Mouse (Mus musculus): ENCODE results near the gene Sdhaf1.
A peak's percentile ranks its signal among the peaks of the same experiment; 100 is the strongest.

The Sdhaf1 gene

GRCm38 (mm10) chr7:30324300-30324944, 727 bp upstream of the Sdhaf1 start:
- peak; percentile 83 for DNase-seq

- DNase-seq: no peak
These were observed 830 bp downstream of the Sdhaf1 start for GRCm38 (mm10) chr7:30322865-30323264.

GRCm38 (mm10) chr7:30322285-30322667, 1.4 kb downstream of the Sdhaf1 start:
- DNase-seq: peak; percentile 99

- DNase-seq: peak; percentile 80
These were observed 2.0 kb downstream of the Sdhaf1 start, which contains the start of gene E130208F15Rik for GRCm38 (mm10) chr7:30321539-30322284. Gene E130208F15Rik (plus strand): TSS chr7:30321740.

GRCm38 (mm10) chr7:30320946-30321345, 2.7 kb downstream of the Sdhaf1 start:
- no peak for DNase-seq

- DNase-seq: no peak
These were observed 5.6 kb downstream of the Sdhaf1 start for GRCm38 (mm10) chr7:30318142-30318541.

- DNase-seq: no peak
These were observed 7.9 kb downstream of the Sdhaf1 start for GRCm38 (mm10) chr7:30315559-30316529.

GRCm38 (mm10) chr7:30314721-30315155, 9.0 kb downstream of the Sdhaf1 start, which contains the start of gene Syne4:
Gene Syne4 (plus strand): TSS chr7:30314807.
- DNase-seq: no peak

GRCm38 (mm10) chr7:30313666-30314320, 9.9 kb downstream of the Sdhaf1 start:
- no peak for DNase-seq

GRCm38 (mm10) chr7:30310136-30310535, 13.6 kb downstream of the Sdhaf1 start:
- DNase-seq: no peak

- no peak for DNase-seq
These were observed 14.1 kb downstream of the Sdhaf1 start for GRCm38 (mm10) chr7:30309395-30310129.

GRCm38 (mm10) chr7:30308076-30309005, 15.4 kb downstream of the Sdhaf1 start, which contains the start of gene Alkbh6:
Gene Alkbh6 (plus strand): TSS chr7:30308717.
- DNase-seq: peak; percentile 98

- no peak for DNase-seq
These were observed 17.5 kb downstream of the Sdhaf1 start for GRCm38 (mm10) chr7:30306083-30306779.

GRCm38 (mm10) chr7:30300914-30301313, 22.8 kb downstream of the Sdhaf1 start:
- no peak for DNase-seq

GRCm38 (mm10) chr7:30297266-30297665, 26.4 kb downstream of the Sdhaf1 start:
- DNase-seq: no peak

- DNase-seq: no peak
These were observed 26.9 kb downstream of the Sdhaf1 start for GRCm38 (mm10) chr7:30296816-30297215.

GRCm38 (mm10) chr7:30295103-30295502, 28.6 kb downstream of the Sdhaf1 start:
- DNase-seq: peak; percentile 69

GRCm38 (mm10) chr7:30294296-30294695, 29.4 kb downstream of the Sdhaf1 start:
- DNase-seq: no peak

GRCm38 (mm10) chr7:30293795-30294194, 29.9 kb downstream of the Sdhaf1 start:
- peak; percentile 57 for DNase-seq

Data from right cerebral cortex, adult 18-20 months (tissue).